Mouse (Mus musculus) spleen, adult 10 weeks (tissue): Measurements from ENCODE around the gene Olfr706. TPM values are rescaled to one million over a fixed set of nuclear protein-coding genes. Genes with fewer than 3 reads are reported as not detected.

ENCODE experiments used
- polyA plus RNA-seq: library from polyadenylated mRNA; stranded (reverse); fragments of 350-450 nt; fragmentation: Illumina TruSeq; extraction: RNeasy Lipid Tissue Mini Kit (QIAGEN cat#74804); gene quantifications from one replicate; pipeline ENCODE4 v1.2.3, GENCODE M21; 2015; ENCODE audit warnings: low replicate concordance; ENCODE audit not compliant: insufficient read depth

Gene Olfr706
- polyA plus RNA-seq, result not detected

GRCm38 (mm10) chr7:106888062-106888461 lies at the start of gene Olfr706:
Olfr706 (minus strand) TSS chr7:106888162.

DNA sequence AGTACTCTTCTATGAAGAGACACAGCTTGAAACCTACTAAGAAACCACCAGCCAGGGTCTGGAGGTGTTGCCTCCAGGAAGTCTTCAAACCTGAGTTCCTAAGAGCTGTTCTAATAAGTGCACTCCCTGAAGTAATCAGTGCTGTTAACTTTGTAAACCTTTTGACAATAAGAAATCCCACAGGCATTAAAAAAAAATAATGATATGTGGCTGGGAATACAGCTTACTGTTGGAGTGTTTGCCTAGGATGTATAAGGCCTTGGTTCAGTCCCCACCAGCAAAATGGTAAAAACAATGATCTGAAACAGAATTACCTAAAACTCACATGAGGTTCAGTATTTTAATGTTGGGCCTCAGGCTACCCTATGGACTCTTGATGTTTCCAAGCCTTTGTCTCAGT lies 44.2 kb upstream of the Olfr706 start, which contains the start of gene Olfr709-ps1:
Gene Olfr709-ps1 (minus strand): TSS at position 101 of the 400 bp plus-strand sequence.

DNA sequence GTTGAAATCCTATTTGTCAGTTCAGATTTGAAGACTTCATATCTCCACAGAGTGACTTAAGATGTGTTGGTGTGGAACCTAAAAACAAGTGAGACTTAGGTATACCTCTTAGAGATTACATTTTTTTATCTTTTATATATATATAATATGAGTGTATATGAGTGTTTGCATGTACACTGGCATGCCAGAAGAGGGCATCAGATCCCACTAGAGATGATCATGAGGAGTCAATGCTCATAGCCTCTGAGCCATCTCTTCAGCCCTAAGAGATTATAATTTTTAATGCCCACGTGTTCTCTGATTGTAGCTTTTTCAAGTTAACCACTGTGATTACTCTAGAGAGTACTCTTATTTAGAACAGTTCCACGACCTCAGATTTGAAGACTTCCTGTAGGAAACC lies 19.7 kb upstream of the Olfr706 start, which contains the start of gene Olfr1532-ps1:
Gene Olfr1532-ps1 (plus strand): TSS at position 326 of the 400 bp plus-strand sequence.

GRCm38 (mm10) chr7:106901141-106901540 lies 13.2 kb upstream of the Olfr706 start, which contains the start of gene Olfr707:
Olfr707 (minus strand) TSS chr7:106901241.

DNA sequence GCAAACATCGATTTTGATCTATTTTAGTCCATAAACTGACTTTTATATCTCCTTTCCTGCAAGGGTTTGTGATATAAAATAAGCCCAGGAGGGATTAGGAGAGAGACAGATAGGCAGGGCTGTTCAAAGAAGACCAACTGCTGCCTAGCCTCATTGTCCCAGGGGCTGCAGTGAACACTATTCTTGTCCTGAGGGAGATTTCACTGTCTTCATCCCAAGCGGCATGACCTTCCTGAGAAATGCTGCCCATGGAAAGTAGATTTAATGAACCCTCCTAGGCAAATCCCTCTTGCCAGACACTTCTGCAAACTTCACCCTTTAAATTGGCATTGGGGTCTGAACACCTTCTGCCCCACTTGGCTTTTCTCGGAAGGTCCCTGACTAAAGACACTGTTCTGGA lies 11.2 kb downstream of the Olfr706 start, which contains the start of gene Olfr705:
Gene Olfr705 (minus strand): TSS at position 101 of the 400 bp plus-strand sequence.

GRCm38 (mm10) chr7:106862885-106863284 lies 25.1 kb downstream of the Olfr706 start, which contains the start of gene Olfr704:
Olfr704 (plus strand) TSS chr7:106863185.

GRCm38 (mm10) chr7:106843060-106843459 lies 44.9 kb downstream of the Olfr706 start, which contains the start of gene Olfr703:
Olfr703 (plus strand) TSS chr7:106843360.

GRCm38 (mm10) chr7:106833793-106834192 lies 54.2 kb downstream of the Olfr706 start, which contains the start of gene Olfr702:
Olfr702 (minus strand) TSS chr7:106833893.

Other genes starting within 250 kb of the Olfr706 start
- gene Olfr693, start 207.6 kb downstream of the Olfr706 start, polyA plus RNA-seq, result not detected
- gene Olfr694, start 196.3 kb downstream of the Olfr706 start, polyA plus RNA-seq, result not detected
- not detected for gene Olfr695, start 171.8 kb downstream of the Olfr706 start, polyA plus RNA-seq
- gene Olfr697, start 145.7 kb downstream of the Olfr706 start, polyA plus RNA-seq, result not detected
- gene Olfr698, start 132.8 kb downstream of the Olfr706 start, polyA plus RNA-seq, result not detected
- not detected for gene Olfr699, start 95.0 kb downstream of the Olfr706 start, polyA plus RNA-seq
- gene Olfr700, start 79.3 kb downstream of the Olfr706 start, polyA plus RNA-seq, result not detected
- not detected for gene Olfr701, start 74.0 kb downstream of the Olfr706 start, polyA plus RNA-seq
- gene Olfr702, start 54.3 kb downstream of the Olfr706 start, polyA plus RNA-seq, result not detected
- not detected for gene Olfr703, start 44.8 kb downstream of the Olfr706 start, polyA plus RNA-seq
- gene Olfr704, start 25.0 kb downstream of the Olfr706 start, polyA plus RNA-seq, result not detected
- not detected for gene Olfr705, start 11.3 kb downstream of the Olfr706 start, polyA plus RNA-seq
- gene Olfr707, start 13.1 kb upstream of the Olfr706 start, polyA plus RNA-seq, result not detected
- gene Olfr1532-ps1, start 19.8 kb upstream of the Olfr706 start, polyA plus RNA-seq, result not detected
- not detected for gene Olfr709-ps1, start 44.1 kb upstream of the Olfr706 start, polyA plus RNA-seq
- not detected for gene Olfr710, start 60.1 kb upstream of the Olfr706 start, polyA plus RNA-seq
- gene Olfr6, start 75.8 kb upstream of the Olfr706 start, polyA plus RNA-seq, result not detected
- not detected for gene Olfr711, start 87.3 kb upstream of the Olfr706 start, polyA plus RNA-seq
- gene Olfr2, start 117.9 kb upstream of the Olfr706 start, polyA plus RNA-seq, result not detected
- gene Olfr713, start 143.0 kb upstream of the Olfr706 start, polyA plus RNA-seq, result not detected
- not detected for gene Olfr714, start 182.8 kb upstream of the Olfr706 start, polyA plus RNA-seq
- gene Olfr17, start 205.1 kb upstream of the Olfr706 start, polyA plus RNA-seq, result not detected
- gene Olfr715b, start 222.2 kb upstream of the Olfr706 start, polyA plus RNA-seq, result not detected
- gene Olfr715, start 242.9 kb upstream of the Olfr706 start, polyA plus RNA-seq, result not detected